Mouse (Mus musculus) bone marrow, adult 2 months (tissue): ENCODE results near the gene Ptgfrn.

Source experiments
- CTCF ChIP-seq: fragments of 200-500 bp; IDR thresholded peaks from 2 replicates; pipeline ENCODE4 v1.5.1; 2011; ENCODE audit warnings: low read length, control low read depth; ENCODE audit not compliant: control insufficient read depth, insufficient read depth
- POLR2A ChIP-seq: fragments of 200-500 bp; IDR thresholded peaks from 2 replicates; pipeline ENCODE4 v1.6.1; 2011; ENCODE audit warnings: low read depth, mild to moderate bottlenecking, control low read depth, low read length, borderline replicate concordance; ENCODE audit not compliant: control insufficient read depth

- no peak for TF ChIP-seq CTCF
- TF ChIP-seq POLR2A: no peak
Measured at GRCm38 (mm10) chr3:101055216-101055615, 54.9 kb downstream of the Ptgfrn start.
